Mouse (Mus musculus) cerebellum, adult 2 months (tissue): ENCODE measurements around the gene Camkk1.

Experiments used
- CTCF ChIP-seq: fragments of 200-500 bp; IDR thresholded peaks from 2 replicates; pipeline ENCODE4 v1.5.1; 2011; ENCODE audit warnings: low read depth, mild to moderate bottlenecking, control low read depth, low read length, moderate library complexity, borderline replicate concordance; ENCODE audit not compliant: insufficient read depth
- POLR2A ChIP-seq: fragments of 200-500 bp; IDR thresholded peaks from 2 replicates; pipeline ENCODE4 v1.6.1; 2011; ENCODE audit warnings: low read length, control low read depth, borderline replicate concordance; ENCODE audit not compliant: insufficient read depth

DNA sequence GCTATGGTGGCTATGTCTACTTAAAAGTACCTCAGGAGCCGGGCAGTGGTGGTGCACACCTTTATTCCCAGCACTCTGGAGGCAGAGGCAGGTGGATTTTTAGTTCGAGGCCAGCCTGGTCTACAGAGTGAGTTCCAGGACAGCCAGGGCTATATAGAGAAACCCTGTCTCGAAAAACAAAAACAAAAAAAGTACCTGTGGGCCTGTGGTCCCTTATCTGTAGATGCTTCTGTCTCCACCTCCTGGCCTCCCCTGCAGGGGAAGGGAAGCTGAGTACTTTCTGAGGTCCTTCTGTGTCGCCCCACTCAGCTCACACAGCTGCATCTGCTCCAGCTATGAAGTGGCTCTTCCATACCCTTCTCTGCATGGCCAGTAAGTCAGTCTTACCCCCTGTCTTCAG is 71.5 kb downstream of the Camkk1 start, which contains the start of gene Itgae:
- no peak for TF ChIP-seq CTCF
- no peak for TF ChIP-seq POLR2A
